Mouse (Mus musculus): Measurements from ENCODE around the gene Meiob. TPM values are rescaled to one million over a fixed set of nuclear protein-coding genes. Genes with fewer than 3 reads are reported as not detected.
A peak's percentile ranks its signal among the peaks of the same experiment; 100 is the strongest.

The Meiob gene
- total RNA-seq, 1 experiment from 2014 or later: not detected

DNA sequence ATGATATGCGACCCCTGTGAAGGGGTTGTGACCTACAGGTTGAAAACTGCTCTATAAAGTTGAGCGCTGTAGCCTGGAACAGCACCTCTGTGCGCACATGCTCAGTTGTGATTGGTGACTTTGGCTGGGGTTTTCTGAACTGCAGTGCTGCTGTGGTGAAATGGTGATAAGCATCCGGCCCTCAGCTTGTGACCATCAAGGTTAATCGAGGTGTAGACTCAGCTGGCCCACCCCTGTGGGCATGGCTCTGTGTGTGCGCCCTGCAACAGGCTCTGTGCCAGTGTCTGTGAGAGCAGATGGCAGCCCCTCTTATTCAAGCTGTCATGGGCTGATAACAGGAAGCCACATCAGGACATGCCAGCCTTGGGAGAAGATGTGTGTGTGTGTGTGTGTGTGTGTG is 54.9 kb downstream of the Meiob start:
- ATAC-seq (replicated peaks; ENCODE audit: insufficient number of reproducible peaks, low FRiP score, low TSS enrichment, poor library complexity, severe bottlenecking): no peak

DNA sequence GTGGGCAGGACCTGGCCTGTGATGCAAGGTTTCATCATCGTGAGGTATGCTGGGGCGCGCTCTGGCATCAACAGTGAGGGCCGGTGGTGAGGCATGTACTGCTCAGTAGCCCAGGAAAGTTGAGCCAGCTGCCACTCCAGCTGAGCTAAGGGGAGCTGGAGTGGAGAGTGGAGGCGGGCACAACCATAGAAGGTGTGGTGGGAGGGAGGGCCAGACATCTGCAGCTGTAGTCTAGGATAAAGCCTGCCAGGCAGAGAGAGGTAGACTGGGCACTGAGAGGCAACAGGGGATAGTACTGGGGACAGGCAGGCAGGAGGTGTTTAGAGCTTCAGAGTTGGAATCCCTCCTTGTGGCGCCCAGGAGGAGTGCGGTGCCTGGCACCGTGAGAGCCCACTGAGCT is 56.0 kb downstream of the Meiob start:
- no peak for ATAC-seq (replicated peaks; ENCODE audit: insufficient number of reproducible peaks, low FRiP score, low TSS enrichment, poor library complexity, severe bottlenecking)

DNA sequence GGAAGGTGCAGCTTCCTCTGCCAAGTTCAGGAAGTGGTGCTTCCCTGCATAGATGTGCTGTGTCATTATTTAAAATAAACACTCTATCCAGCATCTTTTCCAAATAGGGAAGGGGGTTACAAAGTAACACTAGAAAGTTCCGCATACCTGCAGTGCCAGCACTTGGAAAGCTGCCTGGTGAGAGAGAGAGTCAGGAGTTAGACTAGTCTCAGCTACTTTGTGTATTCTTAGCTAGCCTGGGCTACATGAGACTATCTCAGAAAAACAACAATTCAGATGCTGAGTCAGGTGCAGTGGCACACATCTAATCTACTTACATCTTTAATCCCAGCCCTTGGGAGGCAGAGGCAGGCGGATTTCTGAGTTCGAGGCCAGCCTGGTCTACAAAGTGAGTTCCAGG is 57.7 kb downstream of the Meiob start:
- ATAC-seq (replicated peaks; ENCODE audit: insufficient number of reproducible peaks, low FRiP score, low TSS enrichment, poor library complexity, severe bottlenecking): no peak

DNA sequence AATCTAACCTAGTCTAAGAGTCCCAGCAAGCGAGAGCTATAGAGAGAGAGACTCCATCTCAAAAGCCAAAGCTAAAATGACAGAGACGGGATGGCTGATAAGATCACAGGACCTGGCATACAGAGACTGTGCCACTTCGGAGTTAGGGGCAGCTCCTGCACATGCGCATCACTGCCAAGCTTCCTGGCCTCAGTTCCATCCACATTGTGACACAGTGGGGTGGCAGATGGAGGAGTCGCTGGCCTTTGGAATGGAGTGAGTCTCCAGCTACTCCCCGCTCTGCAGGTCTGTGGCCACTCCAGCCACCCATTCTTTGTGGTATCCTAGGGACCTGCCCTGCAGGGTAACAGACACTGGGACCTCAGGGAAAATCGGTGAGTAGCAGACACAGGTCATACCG is 61.7 kb downstream of the Meiob start, which contains the start of gene Igfals:
Igfals (plus strand) TSS at position 222 of the 400 bp plus-strand sequence.
- ATAC-seq (replicated peaks; ENCODE audit: insufficient number of reproducible peaks, low FRiP score, low TSS enrichment, poor library complexity, severe bottlenecking): no peak

DNA sequence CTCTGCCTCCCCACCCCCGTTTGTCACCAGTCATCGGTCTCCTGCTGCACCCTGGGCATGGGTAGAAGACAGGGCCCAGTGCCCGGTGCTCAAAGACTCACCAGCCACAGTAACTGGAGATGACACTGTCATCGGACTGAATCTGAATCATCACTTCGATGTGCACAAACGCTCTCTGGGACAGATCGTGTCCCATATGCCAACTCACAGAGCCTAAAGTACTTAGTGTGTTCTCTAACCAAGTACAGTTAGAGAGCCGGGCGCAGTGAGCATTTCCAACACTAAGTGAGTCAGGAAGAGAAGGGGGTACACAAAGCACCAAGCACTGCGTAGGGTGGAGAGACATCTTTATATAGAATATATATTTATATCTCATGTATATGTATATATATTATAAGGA is 63.8 kb downstream of the Meiob start:
- ATAC-seq (replicated peaks; ENCODE audit: insufficient number of reproducible peaks, low FRiP score, low TSS enrichment, poor library complexity, severe bottlenecking): no peak

DNA sequence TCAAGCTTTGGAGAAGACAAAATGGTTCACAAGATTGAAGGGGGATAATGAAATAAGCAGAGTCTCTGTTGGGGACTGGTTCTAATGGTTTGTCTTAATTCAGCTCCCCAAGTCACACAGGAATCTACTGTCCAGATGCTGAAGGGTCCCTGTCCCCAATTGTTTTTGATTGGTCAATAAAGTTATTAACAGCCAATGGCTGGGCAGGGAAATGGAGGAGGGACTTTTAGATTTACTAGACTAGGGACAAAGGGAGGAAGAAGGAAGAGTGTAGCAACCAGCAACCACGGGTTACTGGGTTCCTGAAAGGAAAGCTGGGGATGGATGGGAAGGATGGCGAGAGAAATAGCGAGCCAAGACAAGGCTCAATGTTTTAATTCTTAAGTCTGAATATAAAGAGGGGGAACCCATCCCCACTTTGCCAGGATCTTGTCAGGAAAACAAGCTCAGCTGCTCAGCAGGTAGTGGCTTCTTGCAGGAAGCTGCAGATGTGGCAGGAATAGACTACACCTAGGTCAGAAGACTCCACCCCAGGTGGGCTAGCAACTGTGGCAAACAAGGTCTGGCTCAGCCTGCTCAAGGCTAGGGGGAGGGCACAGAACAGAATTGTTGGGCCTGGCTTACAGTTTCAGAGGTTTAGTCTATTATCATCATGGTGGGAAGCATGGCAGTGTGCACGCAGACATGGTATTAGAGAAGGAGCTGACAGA is 69.8 kb downstream of the Meiob start:
- no peak for ATAC-seq (replicated peaks; ENCODE audit: insufficient number of reproducible peaks, low FRiP score, low TSS enrichment, poor library complexity, severe bottlenecking)

DNA sequence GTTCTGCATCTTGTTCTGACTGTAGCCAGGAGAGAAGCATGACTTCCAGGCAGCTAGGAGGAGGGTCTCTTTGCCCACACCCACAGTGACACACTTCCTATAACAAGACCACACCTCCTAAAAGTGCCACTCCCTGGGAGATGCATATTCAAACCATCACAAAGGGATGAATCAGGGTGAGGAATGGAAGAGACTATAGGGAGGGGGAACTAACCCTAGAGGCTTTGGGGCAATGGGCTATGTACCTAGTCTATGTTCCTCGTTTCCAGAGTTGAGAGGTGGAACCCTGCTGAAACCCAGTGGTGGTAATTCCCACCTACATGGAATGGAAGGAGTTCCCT is 70.3 kb downstream of the Meiob start:
- no peak for ATAC-seq (replicated peaks; ENCODE audit: insufficient number of reproducible peaks, low FRiP score, low TSS enrichment, poor library complexity, severe bottlenecking)

DNA sequence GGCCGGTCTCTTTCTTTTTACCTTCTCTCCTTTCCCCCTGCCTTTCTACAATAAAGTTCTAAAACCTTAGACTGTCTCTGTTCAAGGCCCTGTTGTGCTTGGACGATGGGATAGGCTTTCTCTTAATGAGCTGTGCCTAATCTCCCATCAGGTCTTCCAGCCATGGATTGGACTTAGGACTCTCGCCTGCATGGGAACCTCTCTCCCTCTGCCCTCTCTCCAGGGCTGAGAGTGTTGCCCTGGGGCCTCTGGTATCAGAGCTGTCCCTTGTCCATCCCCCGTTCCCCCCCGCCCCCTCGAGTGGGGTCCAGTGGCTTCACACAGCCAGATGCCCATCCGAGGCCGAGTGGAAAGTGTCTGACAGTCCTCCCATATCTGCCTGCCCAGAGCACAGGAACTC is 70.9 kb downstream of the Meiob start:
- ATAC-seq (replicated peaks; ENCODE audit: insufficient number of reproducible peaks, low FRiP score, low TSS enrichment, poor library complexity, severe bottlenecking): no peak

DNA sequence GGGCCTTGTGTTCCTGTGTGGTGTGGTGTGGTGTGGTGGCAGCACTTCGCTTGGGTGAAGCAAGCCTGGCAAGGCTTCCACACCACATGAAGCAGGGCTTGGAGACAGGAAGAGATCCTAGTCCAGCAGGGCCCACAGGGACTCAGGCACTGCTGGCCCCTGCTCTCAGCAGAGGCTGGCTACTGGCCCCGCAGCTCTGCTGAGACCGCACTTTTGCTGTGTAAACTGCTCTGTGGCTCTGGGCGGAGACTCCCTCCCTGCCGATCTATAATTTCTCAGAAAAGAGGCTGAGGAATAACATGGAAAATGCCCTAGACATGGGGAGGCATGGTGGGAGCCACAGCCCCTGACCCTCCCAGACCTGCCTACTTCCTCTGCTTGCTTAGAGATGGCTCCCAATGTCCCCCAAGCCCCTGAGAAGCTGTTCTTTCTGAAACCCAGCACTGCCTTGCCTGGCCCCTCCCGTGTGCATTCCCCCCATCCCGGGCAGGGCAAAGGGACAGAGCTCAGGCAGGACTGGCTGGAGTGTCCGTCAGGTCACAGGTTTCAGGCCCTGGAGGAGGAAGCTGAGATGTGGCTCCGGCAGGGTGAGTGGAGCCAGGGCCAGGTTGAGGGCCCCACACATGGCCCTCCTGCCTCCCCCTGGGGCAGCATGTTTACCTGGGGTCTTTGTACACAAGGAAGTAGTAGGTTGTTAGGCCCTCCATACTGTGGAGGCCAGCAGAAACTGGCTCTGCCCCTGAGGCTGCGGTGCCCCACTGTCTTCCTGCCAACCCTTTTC is 73.4 kb downstream of the Meiob start:
- ATAC-seq (replicated peaks; ENCODE audit: insufficient number of reproducible peaks, low FRiP score, low TSS enrichment, poor library complexity, severe bottlenecking): no peak

DNA sequence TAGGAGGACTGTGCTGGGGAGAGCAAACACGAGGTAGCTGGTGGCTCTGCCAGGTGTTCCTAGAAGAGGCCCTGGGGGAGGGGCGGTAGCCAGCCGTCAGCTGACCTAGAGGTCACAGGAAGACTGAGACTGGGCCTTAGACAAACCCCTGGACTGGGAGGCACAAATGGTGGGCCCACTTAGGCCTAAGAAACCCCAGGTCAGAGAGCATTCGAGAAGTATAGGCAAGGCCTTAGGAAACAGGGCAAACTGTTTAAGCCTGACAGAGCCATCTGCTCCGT is 74.0 kb downstream of the Meiob start:
- no peak for ATAC-seq (replicated peaks; ENCODE audit: insufficient number of reproducible peaks, low FRiP score, low TSS enrichment, poor library complexity, severe bottlenecking)

DNA sequence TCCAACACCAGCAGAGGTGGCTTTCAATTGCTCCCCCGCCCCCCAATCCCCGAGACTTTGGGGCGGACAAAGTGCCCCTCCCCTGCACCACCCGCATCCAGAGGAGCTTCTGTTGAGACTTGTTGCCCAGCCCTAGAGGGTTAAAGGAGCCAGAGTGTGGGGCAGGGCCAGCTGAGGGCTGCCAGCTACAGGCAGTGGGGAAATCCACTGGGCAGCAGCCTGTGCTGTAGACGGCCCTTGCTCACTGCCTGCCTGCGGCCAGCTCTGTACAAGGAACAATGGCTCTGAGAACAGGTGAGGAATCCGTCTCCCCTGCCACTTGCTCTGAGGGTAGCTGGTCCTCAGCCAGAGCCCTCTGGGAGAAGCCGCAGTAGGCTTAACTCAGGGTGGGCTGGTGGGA is 74.4 kb downstream of the Meiob start:
- ATAC-seq (replicated peaks; ENCODE audit: insufficient number of reproducible peaks, low FRiP score, low TSS enrichment, poor library complexity, severe bottlenecking): no peak

DNA sequence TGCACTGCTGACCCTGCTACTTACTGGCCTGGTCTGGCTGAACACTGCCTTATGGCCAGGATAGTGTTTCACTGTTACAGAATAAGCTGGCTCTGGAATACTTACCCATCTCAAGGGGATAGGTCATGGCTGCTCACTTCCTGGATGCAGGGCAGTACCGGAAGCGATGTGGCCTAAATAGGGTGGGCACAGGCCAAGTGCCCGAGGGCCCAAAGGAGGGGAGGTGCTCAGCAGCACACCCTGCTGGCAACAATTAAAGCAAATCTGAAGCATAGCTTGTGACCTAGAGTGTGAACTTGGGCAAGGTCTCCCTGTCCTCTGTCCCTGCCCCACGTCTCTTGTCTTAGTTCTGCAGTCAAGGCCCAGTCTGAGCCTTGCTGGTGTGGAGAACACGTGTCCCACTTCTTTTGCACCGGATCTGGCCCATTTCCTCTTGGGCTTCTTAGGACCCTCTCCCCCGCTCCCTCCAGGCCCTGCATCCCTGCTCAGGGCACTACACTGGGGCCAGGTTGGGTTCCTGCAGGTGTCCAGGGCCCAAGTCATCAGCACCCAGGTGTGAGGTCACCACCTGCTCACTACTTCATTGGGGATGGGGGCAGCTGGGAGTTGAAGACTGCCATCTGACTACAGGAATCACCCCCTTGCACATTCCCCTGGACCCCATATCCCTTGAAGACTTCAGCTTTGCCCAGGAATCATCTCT is 77.8 kb downstream of the Meiob start:
- ATAC-seq (replicated peaks; ENCODE audit: insufficient number of reproducible peaks, low FRiP score, low TSS enrichment, poor library complexity, severe bottlenecking): no peak

DNA sequence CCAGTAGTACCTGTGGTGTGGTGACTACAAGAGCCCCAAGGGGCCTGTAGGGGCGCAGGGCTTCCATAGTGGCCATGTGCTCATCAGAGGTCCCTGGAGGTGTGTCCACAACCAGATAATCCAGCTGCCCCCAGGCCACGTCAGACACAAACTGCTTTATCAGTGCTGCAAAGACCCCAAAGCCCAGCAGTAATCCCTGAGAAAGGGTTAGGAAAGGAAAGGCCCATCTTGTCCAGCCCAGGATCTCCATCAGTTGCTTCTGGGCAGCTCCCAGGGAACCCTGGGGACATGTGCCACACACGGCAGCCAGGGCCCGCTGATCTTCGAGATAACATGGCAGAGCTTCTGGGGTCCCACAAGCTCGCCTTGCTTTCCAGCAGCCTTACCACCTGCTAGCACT is 80.3 kb downstream of the Meiob start:
- no peak for ATAC-seq (replicated peaks; ENCODE audit: insufficient number of reproducible peaks, low FRiP score, low TSS enrichment, poor library complexity, severe bottlenecking)

DNA sequence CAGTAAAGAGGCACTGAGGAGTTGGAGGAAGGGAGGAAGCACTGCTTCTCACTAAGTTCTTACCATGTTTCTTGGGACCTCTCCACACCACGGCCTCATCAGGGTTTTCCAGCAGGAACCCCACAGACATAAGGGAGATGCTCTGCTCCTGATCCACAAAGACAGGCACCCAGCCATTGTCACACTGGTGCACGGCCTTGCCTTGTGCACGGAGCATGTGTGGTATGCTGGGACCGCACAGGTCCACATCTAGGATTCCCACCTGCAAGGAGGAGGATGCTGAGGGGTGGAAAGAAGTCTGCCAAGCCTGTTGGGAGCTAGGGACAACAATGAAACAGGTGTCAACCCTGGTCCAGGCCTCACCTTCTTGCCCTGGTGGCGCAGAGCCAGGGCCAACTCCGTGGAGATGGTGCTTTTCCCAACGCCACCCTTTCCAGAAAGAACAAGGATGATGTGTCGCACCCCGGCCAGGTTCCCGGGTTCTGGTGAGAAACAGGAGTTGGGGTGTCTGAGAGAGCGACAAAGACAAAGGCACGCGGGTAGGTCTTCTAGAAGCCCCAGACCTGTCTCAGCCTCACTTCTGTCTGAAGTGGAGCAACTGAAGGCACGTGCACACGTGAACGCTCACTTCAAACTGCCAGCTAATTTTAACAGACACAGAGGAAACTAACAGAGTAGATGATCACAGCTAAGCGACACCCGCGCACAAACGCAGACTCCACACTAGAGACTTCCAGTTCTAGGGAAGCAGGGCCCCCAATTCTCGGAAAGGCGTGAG is 81.5 kb downstream of the Meiob start:
- no peak for ATAC-seq (replicated peaks; ENCODE audit: insufficient number of reproducible peaks, low FRiP score, low TSS enrichment, poor library complexity, severe bottlenecking)

DNA sequence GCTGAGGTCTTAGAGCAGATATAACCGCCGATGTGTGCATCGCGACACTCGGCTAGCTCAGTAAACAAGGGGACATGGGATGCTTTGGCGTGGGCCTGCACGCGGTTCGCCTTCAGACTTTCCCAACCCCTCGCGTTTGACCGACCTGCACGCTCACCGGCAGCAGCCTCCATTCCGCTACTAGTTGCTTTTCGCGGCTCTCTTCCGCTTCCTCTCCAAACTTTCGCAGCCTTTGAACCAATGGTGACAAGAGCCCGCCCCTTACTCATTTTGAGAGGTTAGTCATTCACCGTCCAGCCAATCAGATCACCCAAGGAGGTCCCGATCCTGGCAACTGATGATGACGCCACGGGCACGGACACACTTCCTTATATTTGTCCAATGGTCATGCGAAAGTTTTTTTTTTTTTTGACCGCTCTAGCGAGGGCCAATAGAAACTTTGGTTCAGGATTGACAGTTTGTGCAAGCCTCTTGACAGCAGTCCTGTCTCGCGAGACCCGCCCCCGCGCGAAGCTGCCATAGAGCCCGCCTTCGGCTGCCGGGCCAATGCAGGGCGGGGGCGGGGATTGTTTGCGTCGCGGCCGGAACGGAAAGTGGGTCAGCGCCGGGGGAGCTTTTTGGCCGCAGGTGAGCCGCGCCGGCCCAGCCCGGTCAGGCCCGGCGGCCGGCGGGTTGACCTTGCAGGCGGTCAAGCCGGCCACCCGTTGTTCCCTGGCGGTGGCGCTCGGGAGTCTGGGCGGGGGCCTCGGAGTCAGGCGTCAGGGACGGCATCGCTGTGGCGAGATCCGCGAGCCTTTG is 82.2 kb downstream of the Meiob start, which contains the start of the genes Nubp2 and Spsb3:
Nubp2 (minus strand) TSS at position 216 of the 798 bp plus-strand sequence.
Spsb3 (plus strand) TSS at position 510 of the 798 bp plus-strand sequence.
- peak; percentile 92 for ATAC-seq (replicated peaks; ENCODE audit: insufficient number of reproducible peaks, low FRiP score, low TSS enrichment, poor library complexity, severe bottlenecking)

DNA sequence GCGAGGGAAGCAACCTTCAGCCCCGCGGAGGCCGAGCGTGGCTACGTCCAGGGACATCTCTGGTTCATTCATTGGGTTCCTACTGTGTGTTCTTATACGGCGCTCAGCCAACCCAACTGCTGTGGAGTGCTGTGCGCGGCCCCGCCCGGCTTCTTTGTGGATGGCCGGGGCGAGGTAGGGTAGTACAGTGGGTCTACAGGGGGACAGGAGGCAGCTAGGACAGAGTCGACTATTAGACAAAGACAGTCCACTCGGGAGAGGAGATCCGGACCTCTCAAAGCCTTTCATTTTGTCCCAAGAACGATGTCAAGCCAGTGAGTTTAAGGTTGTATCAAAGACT is 82.8 kb downstream of the Meiob start:
- no peak for ATAC-seq (replicated peaks; ENCODE audit: insufficient number of reproducible peaks, low FRiP score, low TSS enrichment, poor library complexity, severe bottlenecking)

DNA sequence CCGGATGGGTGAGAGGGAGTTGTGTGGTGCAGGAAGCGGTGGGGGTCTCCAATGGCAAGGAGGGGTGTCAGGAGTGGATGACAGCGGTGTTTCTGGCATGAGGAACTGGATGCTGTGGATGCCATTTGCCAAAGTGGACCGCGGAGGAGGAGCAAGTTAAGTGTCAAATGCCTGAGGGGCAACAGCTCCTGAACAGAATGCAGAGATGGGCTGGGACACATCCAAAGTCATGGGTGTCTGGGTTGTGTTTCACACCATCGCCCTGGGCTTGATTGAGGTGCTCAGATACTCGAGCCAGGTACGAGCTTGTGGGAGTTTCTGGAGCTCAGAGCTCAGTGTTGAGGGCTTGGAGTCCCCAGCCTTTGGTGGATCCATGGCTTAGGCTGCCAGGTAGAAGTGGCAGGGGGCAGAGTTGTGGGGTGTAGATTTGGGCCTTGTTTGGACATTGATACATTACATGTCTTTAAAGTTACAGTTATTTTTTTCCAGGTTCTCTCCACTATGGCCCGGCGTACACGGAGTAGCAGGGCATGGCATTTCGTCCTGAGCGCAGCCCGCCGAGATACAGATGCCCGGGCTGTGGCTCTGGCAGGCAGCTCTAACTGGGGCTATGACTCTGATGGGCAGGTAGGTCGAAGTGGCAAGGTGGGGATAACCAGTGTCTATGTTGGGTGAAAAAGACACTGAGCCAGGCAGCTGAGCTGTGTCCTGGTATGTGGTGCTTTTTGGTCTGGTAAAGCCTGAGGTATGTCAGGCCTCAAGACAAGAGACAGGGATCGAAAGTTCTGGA is 83.4 kb downstream of the Meiob start:
- no peak for ATAC-seq (replicated peaks; ENCODE audit: insufficient number of reproducible peaks, low FRiP score, low TSS enrichment, poor library complexity, severe bottlenecking)

DNA sequence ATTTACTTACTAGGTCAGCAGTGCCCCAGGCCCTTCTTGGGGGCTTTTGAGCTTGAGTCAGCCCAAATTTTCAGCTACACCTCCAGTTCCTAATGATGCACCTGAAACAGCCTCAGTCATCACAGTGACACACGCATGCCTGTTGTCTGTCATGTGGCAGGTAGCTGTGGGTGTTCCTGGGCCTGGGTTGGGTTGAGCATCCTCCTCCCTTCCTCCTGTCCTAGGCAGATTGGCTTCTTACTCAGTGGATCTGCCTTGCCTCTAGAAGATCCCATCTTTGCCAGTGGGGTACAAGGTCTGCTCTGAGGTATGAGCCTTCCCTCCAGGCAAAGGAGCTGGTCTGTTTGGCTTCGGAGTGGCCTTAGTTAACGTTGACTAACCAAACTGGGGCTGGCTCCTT is 84.8 kb downstream of the Meiob start:
- no peak for ATAC-seq (replicated peaks; ENCODE audit: insufficient number of reproducible peaks, low FRiP score, low TSS enrichment, poor library complexity, severe bottlenecking)

Data from monocyte, adult 5-6 weeks (primary cell).